Mouse (Mus musculus) liver, embryonic 13.5 days (tissue): Measurements from ENCODE around the gene Nab2. TPM values are rescaled to one million over a fixed set of nuclear protein-coding genes. Genes with fewer than 3 reads are reported as not detected.

Experiments
- ATAC-seq: fragments of 200-750 bp; cut with Nextera tagmentation; 2 replicates; pipeline ENCODE4 v1.8.0; 2017; ENCODE audit warnings: low read depth, mild to moderate bottlenecking, moderate number of reproducible peaks, moderate library complexity
- DNase-seq: peaks from one replicate; pipeline ENCODE4 v3.0.0; 2022
- H3K27ac ChIP-seq: fragments of 300-500 bp; sonication (generic); 2 replicates; pipeline ENCODE4 v1.5.1; 2015; ENCODE audit warnings: moderate library complexity, mild to moderate bottlenecking, inconsistent platforms
- H3K27me3 ChIP-seq: fragments of 300-500 bp; sonication (generic); 2 replicates; pipeline ENCODE4 v1.6.1; 2015; ENCODE audit warnings: mild to moderate bottlenecking, inconsistent platforms
- H3K36me3 ChIP-seq: fragments of 300-500 bp; sonication (generic); 2 replicates; pipeline ENCODE4 v1.6.1; 2015; ENCODE audit warnings: mild to moderate bottlenecking, inconsistent platforms
- H3K4me1 ChIP-seq: fragments of 300-500 bp; sonication (generic); replicated peaks from 2 replicates; pipeline ENCODE4 v1.6.1; 2015; ENCODE audit warnings: inconsistent platforms
- H3K4me2 ChIP-seq: fragments of 300-500 bp; sonication (generic); 2 replicates; pipeline ENCODE4 v1.6.1; 2015; ENCODE audit warnings: inconsistent platforms, mild to moderate bottlenecking, moderate library complexity
- H3K4me3 ChIP-seq: fragments of 300-500 bp; sonication (generic); replicated peaks from 2 replicates; pipeline ENCODE4 v1.5.1; 2015; ENCODE audit warnings: mild to moderate bottlenecking, inconsistent platforms
- H3K9ac ChIP-seq: fragments of 300-500 bp; sonication (generic); 2 replicates; pipeline ENCODE4 v1.6.1; 2015; ENCODE audit warnings: mild to moderate bottlenecking, inconsistent platforms
- H3K9me3 ChIP-seq: fragments of 300-500 bp; sonication (generic); replicated peaks from 2 replicates; pipeline ENCODE4 v1.6.1; 2016; ENCODE audit warnings: inconsistent platforms
- WGBS: fragments of 180-500 bp; shearing (Covaris S2); methylation state at CpG from one replicate; pipeline ENCODE4 v1.1.7; 2015; ENCODE audit not compliant: insufficient replicate concordance; 5-methylcytosine and 5-hydroxymethylcytosine counted together
- polyA plus RNA-seq: library from polyadenylated mRNA; unstranded; fragments of >200 nt; fragmentation: Nextera tagmentation; extraction: Ambion mirVana; gene quantifications from 2 replicates; pipeline ENCODE4 v1.2.1, GENCODE M21; 2015

Nab2 gene
- polyA plus RNA-seq, 1 experiment from 2014 or later = 1.5 TPM

DNA sequence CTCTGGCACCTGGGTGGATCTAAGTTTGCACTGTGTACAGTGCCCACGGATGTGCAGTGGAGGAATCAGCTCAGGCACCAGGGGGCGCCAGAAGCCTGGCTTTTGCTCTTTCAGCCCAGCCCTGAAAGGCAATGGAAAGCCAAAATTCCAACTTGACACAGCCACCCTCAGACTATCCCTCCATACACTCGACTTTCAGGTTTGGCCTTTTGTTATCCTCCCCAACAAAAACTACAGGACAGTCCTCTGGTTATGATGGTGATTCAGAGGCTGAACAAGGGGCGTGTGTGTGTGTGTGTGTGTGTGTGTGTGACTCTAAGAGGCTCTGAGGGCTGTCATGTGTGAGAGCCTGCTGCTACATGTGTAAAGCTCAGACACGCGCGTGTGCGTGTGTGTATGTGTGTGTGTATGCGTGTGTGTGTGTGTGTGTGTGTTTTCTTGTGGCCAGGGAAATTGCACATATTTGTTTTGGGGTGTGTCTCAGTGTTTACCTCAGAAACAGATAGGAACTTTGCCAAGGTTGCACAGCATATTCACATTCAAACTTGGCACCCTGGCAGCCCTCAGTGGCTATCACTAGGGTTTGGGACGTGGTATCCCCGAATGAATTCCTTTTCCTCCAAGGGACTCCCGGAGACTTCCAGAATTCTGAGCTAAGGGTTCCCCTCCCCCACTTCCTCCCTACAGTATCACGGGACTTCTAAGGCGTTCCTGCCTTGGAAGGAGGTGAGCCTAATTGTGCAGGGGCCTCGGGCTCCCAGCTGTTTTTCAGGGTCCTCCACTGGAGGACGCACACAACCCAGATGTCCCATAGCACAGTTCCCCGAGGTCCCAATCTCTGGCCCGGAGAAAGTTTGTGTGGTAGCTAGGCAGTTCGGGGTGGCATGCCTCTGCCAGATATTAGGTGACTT lies 26.3 kb downstream of the Nab2 start:
- Histone ChIP-seq H3K9me3 (no peaks in the 10 kb centered on the region), H3K27me3 (no peaks in the 10 kb centered on the region), H3K4me2 (peak overlapping the region; percentile 93), H3K27ac (peak overlapping the region; percentile 87), H3K4me3 (peak overlapping the region; percentile 72), H3K36me3 (no peaks in the 10 kb centered on the region), H3K9ac (peak overlapping the region; percentile 84), H3K4me1 (peaks cover 30% of the 10 kb centered on the region)
- DNase-seq (peak; percentile 72), ATAC-seq (peak; percentile 63)
- under 1% methylated on average over 19 of the region's 19 CpGs for WGBS

DNA sequence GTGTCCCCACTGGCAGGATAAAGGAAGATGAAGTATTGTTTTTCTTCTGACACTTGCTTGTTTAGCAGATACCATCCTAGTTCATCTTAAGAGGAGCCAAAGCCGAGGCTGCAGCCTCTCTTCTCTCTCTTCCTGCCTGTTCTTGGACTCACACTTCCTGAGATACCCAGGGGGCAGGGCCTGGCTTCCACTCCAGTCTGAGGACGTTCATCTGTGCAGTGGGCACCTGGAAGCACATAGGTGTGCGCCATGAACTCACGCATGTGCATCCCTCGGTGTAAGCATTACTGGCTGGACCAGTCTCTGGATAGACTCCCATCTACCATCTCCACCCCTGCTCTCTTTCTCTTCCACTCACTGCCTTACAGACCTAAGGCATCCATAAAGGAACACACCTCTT lies 27.9 kb downstream of the Nab2 start:
- 56% methylated on average over 5 of the region's 5 CpGs for WGBS

DNA sequence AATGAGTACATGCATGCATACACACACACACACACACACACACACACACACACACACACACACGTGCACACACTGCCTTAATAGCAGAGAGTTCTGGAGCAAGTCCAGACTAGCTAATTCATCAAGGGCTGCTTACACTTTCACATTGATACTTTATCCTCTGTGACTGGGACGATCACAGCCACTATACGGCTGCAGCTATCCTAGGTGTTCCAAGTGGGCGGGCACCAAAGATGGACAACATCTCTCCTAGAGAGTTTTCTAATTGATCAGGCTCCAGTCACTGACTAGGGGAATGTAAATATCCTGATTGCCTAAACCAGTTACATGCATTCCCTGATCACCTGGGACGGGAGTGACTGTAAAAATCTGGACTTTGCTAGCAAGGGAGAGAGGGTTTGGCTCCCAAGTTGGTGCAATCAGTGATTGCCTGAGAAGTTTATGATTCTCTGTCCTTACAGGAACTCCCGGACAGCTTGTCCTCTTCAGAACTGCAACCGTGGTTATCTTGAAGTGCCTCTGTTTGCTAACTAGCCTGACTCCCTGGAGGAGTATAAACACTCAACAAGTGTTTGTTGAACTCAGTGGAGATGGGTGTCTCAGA lies 35.6 kb downstream of the Nab2 start:
- Histone ChIP-seq H3K27ac (no peak overlapping the region), H3K4me1 (peaks cover 15% of the 10 kb centered on the region), H3K27me3 (no peaks in the 10 kb centered on the region), H3K9ac (no peak overlapping the region), H3K4me3 (no peak overlapping the region), H3K36me3 (no peaks in the 10 kb centered on the region), H3K9me3 (no peaks in the 10 kb centered on the region), H3K4me2 (no peak overlapping the region)
- no peak for ATAC-seq
- 52% methylated on average over 7 of the region's 7 CpGs for WGBS
- no peak for DNase-seq

More for the DNA sequence above, 27.9 kb downstream of the Nab2 start:
- Histone ChIP-seq H3K9me3 (no peaks in the 10 kb centered on the region), H3K4me2 (no peak overlapping the region), H3K9ac (no peak overlapping the region), H3K4me1 (peaks cover 30% of the 10 kb centered on the region), H3K36me3 (no peaks in the 10 kb centered on the region), H3K27me3 (no peaks in the 10 kb centered on the region), H3K27ac (no peak overlapping the region), H3K4me3 (no peak overlapping the region)
- DNase-seq (no peak), ATAC-seq (no peak)

DNA sequence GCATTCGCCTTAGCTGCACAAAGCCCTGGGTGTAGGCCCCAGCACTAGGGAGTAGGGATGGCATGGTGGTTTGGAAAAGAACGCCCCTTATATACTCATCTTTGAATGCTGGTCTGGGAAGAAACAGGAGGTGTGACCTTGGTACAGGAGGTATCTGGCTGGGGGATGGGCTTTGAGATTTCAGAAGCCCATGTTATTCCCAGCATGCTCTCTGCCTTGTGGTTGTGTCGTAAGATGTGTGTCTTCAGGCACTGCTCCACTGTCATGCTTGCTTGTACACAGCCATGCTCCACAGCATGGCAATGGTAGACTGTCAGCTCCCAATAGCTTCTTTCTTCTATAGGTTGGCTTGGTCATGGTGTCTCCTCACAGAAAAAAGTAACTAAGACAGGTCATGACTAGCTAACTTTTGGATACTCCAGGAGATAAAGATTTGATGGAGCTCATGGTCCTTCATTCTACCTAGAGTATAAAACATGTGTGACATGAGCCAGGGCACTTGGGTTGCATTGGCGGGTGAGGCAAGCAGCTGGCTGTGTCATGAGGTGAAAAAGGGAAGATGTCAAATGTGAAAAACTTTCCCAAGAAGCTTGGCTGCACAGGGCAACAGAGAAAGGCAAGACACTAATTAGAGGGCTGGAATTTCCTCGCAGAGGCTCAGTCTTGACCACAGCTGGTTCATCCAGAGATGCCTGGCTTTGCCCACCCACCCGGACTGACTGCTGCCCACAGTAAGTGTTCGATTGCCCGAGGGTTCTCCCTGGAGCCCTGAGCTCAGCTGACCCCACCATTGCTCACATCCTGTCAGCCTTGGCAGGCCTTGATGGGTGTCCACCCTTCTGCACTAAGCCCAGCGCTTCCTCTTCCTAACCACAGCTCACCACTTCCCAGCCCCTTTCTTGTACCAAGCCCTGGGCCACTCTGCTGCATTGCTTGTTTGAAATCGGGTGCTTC lies 36.8 kb downstream of the Nab2 start:
- Histone ChIP-seq H3K36me3 (no peaks in the 10 kb centered on the region), H3K9ac (no peak overlapping the region), H3K27ac (no peak overlapping the region), H3K9me3 (no peaks in the 10 kb centered on the region), H3K4me1 (peaks cover 15% of the 10 kb centered on the region), H3K4me2 (no peak overlapping the region), H3K4me3 (no peak overlapping the region), H3K27me3 (no peaks in the 10 kb centered on the region)
- DNase-seq (no peak), ATAC-seq (no peak)
- 33% methylated on average over 10 of the region's 10 CpGs for WGBS

DNA sequence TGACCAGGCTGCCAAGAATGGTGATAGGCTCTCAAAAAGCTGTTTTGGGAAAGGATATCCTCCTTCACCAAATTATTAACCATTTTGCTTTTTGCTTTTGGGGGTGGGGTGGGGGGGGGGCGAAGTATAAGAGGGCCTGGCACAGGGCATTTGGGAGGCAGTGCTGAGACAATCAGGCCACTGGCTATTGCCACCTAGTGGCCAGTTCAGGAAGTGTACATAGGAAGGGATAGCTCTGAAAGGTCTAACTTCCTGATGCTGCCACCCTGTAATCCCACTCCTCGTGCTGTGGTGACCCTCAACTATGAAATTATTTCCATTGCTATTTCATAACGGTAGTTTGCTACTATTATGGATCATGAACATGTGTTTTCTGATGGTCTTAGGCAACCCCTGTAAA lies 41.9 kb downstream of the Nab2 start:
- H3K4me2 ChIP-seq = no peak overlapping the region
- DNase-seq (no peak), ATAC-seq (no peak)
- no peak overlapping the region for H3K27ac ChIP-seq
- H3K27me3 ChIP-seq = peaks cover 15% of the 10 kb centered on the region
- no peak overlapping the region for H3K4me3 ChIP-seq
- peaks cover 7% of the 10 kb centered on the region; the same call in 1 of the 2 replicates for H3K4me1 ChIP-seq
- no peak overlapping the region for H3K9ac ChIP-seq
- WGBS = 69% methylated on average over 3 of the region's 3 CpGs
- no peaks in the 10 kb centered on the region for H3K36me3 ChIP-seq
- H3K9me3 ChIP-seq = no peaks in the 10 kb centered on the region

DNA sequence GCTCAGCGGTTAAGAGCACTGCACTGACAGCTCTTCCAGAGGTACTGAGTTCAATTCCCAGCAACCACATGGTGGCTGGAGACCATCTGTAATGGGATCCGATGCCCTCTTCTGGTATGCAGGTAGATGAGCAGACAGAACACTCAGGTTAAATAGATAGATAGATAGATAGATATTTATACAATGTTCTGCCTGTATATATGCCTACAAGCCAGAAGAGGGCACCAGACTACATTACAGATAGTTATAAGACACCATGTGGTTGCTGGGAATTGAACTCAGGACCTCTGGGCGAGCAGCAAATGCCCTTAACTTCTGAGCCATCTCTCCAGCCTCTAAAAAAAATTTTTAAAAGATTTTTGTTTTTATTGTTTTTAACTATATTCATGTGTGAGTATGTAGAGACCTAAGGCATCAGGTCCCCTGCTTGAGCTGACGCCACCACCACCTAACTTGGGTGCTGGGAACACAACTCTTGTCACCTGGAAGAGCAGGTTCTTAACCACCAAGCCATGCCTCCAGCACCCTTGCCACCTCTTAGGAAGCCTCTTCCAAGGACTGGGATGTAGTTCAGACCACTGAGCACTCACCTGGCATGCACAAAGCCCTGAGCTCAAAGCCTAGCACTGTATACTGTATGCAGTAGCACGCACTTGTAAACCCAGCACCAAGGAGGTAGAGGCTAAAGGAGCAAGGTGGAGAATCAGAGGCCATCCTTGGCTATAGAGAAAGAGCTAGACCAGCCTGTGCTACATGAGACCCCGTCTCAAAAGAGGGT lies 44.7 kb downstream of the Nab2 start:
- Histone ChIP-seq H3K27ac (no peak overlapping the region), H3K36me3 (no peaks in the 10 kb centered on the region), H3K9ac (no peak overlapping the region), H3K4me2 (no peak overlapping the region), H3K4me3 (no peak overlapping the region), H3K4me1 (peaks cover 10% of the 10 kb centered on the region), H3K9me3 (no peaks in the 10 kb centered on the region), H3K27me3 (peaks cover 41% of the 10 kb centered on the region)
- ATAC-seq (no peak), DNase-seq (no peak)
- WGBS = 68% methylated on average over 6 of the region's 6 CpGs

DNA sequence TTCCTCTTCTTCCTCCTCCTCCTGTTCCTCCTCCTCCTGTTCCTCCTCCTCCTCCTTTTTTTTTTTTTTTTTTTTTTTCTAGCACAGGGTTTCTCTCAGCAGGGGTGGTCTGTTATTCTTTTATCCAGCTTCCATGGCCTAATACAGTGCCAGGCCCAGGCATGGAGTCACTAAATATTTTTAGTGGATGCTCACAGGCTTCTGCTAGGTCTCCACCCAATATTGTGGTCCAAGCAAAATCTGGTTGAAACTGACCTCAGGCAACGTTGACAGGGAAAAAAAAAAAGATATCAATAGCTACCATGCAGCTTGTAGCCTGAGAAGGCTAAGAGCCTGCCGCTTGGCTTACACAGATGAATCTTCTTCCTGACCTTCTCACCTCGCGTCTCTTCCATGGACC lies 45.7 kb downstream of the Nab2 start:
- Histone ChIP-seq H3K9me3 (no peaks in the 10 kb centered on the region), H3K36me3 (no peaks in the 10 kb centered on the region), H3K4me3 (no peak overlapping the region), H3K9ac (no peak overlapping the region), H3K4me1 (peaks cover 18% of the 10 kb centered on the region), H3K27ac (peak overlapping the region; percentile 81; the same call in 1 of the 2 replicates), H3K27me3 (peaks cover 51% of the 10 kb centered on the region), H3K4me2 (no peak overlapping the region)
- no peak for DNase-seq
- 58% methylated on average over 4 of the region's 4 CpGs for WGBS
- ATAC-seq = no peak

DNA sequence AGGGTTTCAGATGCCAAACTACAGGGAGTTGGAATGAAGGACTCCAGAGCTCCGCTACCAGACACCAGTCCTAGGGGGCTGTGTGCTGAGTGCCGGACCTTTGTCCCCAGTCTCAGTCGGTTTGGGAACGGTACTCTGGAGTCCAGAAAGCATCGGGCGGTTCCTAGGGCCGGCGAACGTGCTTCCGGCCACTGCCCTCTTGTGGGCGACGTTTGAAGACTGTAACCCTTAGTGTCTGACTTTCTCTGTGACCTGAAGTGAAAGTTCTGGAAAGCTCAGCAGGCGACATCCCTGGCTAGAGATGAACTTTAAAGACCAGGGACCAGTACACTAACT lies 46.3 kb downstream of the Nab2 start:
- peak overlapping the region; percentile 81 for H3K27ac ChIP-seq
- ATAC-seq (peak; percentile 47), DNase-seq (no peak)
- peak overlapping the region; percentile 73 for H3K4me2 ChIP-seq
- no peaks in the 10 kb centered on the region for H3K36me3 ChIP-seq
- H3K4me1 ChIP-seq = peaks cover 24% of the 10 kb centered on the region
- H3K27me3 ChIP-seq = peaks cover 57% of the 10 kb centered on the region
- H3K9me3 ChIP-seq = no peaks in the 10 kb centered on the region
- H3K4me3 ChIP-seq = peak overlapping the region; percentile 55
- 1% methylated on average over 13 of the region's 13 CpGs for WGBS
- H3K9ac ChIP-seq = peak overlapping the region; percentile 59; the same call in 1 of the 2 replicates

DNA sequence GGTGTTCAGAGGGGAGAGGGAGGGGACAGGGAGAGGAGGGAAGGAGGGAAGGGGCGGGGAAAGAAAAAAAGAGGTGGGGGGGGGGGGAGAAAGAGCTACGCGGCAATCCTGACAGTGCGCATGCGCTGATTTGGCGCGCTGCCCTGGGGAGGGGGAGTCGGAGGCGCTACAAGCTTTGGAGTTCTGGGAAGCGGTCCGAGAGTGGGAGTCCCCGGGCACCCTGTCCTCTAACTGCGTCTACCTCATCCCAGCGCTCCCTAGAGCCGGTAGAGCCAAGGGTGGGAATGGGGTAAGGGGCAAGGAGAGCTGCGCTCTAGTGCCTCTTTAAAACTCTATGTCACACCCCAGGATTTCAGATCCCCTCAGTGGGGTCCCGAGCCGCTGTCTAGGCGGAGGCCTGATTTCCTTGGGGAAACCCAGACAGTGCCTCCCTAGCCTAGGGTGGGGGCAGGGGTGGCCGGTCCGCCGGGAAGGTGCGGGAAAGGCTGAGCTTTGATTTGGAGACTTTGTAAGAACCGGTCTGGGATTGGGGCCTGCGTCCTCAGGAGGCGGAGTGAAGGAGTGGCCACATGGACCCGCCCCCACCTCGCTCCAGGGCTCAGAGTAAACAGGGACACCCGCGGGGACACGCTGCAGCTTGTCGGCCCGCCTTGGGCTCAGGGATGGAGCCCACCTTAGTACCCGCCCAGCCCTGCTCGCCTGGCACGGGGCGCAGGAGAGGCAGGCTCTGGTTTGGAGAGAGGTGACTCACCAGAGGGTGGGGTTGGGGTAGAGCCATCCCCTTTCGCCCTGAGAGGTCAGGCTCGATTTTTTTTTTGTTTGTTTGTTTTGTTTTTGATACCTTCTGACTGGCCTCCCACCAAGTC lies 46.9 kb downstream of the Nab2 start:
- Histone ChIP-seq H3K4me3 (peak overlapping the region; percentile 58), H3K4me1 (peaks cover 29% of the 10 kb centered on the region), H3K9me3 (no peaks in the 10 kb centered on the region), H3K9ac (peak overlapping the region; percentile 59), H3K27ac (peak overlapping the region; percentile 81), H3K4me2 (peak overlapping the region; percentile 73), H3K27me3 (peaks cover 62% of the 10 kb centered on the region), H3K36me3 (no peaks in the 10 kb centered on the region)
- peak; percentile 76 for ATAC-seq
- DNase-seq = peak; percentile 26
- under 1% methylated on average over 37 of the region's 39 CpGs for WGBS
